Mouse (Mus musculus): ENCODE results near the gene Pigo.
"Not testable (repeated sequence)": the region's sequence is repeated elsewhere in the genome, so short reads cannot be mapped to it uniquely, and the experiment has no call there.

Pigo gene

GRCm38 (mm10) chr4:43000141-43000986 lies 25.3 kb downstream of the Pigo start, which contains the start of gene Vcp:
Gene Vcp (minus strand): TSS chr4:43000507.
- peak; percentile 99 for DNase-seq (ENCODE audit: low read depth, low spot score)
- H3K27me3 ChIP-seq (ENCODE audit: control insufficient read depth, insufficient read depth, low read length, poor library complexity, severe bottlenecking); H3K36me3 ChIP-seq (ENCODE audit: control insufficient read depth, insufficient read depth, low read length, poor library complexity, severe bottlenecking): not testable (repeated sequence)

GRCm38 (mm10) chr4:42999451-43000140 lies 26.0 kb downstream of the Pigo start:
- H3K36me3 ChIP-seq (ENCODE audit: control insufficient read depth, insufficient read depth, low read length, poor library complexity, severe bottlenecking), result peaks cover 3% of the 10 kb centered on the region; the same call in 1 of the 2 replicates
- no peaks in the 10 kb centered on the region for H3K27me3 ChIP-seq (ENCODE audit: control insufficient read depth, insufficient read depth, low read length, poor library complexity, severe bottlenecking)
- DNase-seq (ENCODE audit: low read depth, low spot score), result peak; percentile 62

- peaks cover 10% of the 10 kb centered on the region for H3K36me3 ChIP-seq (ENCODE audit: control insufficient read depth, insufficient read depth, low read length, poor library complexity, severe bottlenecking)
- no peak for DNase-seq (ENCODE audit: low read depth, low spot score)
- no peaks in the 10 kb centered on the region for H3K27me3 ChIP-seq (ENCODE audit: control insufficient read depth, insufficient read depth, low read length, poor library complexity, severe bottlenecking)
Observed at GRCm38 (mm10) chr4:42998022-42998421, 27.6 kb downstream of the Pigo start.

GRCm38 (mm10) chr4:42988296-42988695 lies 37.3 kb downstream of the Pigo start:
- Histone ChIP-seq H3K36me3 (ENCODE audit: control insufficient read depth, insufficient read depth, low read length, poor library complexity, severe bottlenecking) (peaks cover 25% of the 10 kb centered on the region), H3K27me3 (ENCODE audit: control insufficient read depth, insufficient read depth, low read length, poor library complexity, severe bottlenecking) (no peaks in the 10 kb centered on the region)
- peak; percentile 34 for DNase-seq (ENCODE audit: low read depth, low spot score)

- DNase-seq (ENCODE audit: low read depth, low spot score), result not testable (repeated sequence)
- H3K36me3 ChIP-seq (ENCODE audit: control insufficient read depth, insufficient read depth, low read length, poor library complexity, severe bottlenecking), result peaks cover 20% of the 10 kb centered on the region
Observed at GRCm38 (mm10) chr4:42980467-42980866, 45.2 kb downstream of the Pigo start.

GRCm38 (mm10) chr4:42978062-42978461 lies 47.6 kb downstream of the Pigo start:
- DNase-seq (ENCODE audit: low read depth, low spot score), result peak; percentile 47

More at GRCm38 (mm10) chr4:42980467-42980866, 45.2 kb downstream of the Pigo start:
- H3K27me3 ChIP-seq (ENCODE audit: control insufficient read depth, insufficient read depth, low read length, poor library complexity, severe bottlenecking), result not testable (repeated sequence)

GRCm38 (mm10) chr4:42973868-42974267 lies 51.8 kb downstream of the Pigo start:
- no peaks in the 10 kb centered on the region for H3K27me3 ChIP-seq (ENCODE audit: control insufficient read depth, insufficient read depth, low read length, poor library complexity, severe bottlenecking)
- no peak for DNase-seq (ENCODE audit: low read depth, low spot score)
- H3K36me3 ChIP-seq (ENCODE audit: control insufficient read depth, insufficient read depth, low read length, poor library complexity, severe bottlenecking), result peaks cover under 1% of the 10 kb centered on the region; the same call in 1 of the 2 replicates

More at GRCm38 (mm10) chr4:42978062-42978461, 47.6 kb downstream of the Pigo start:
- H3K36me3 ChIP-seq (ENCODE audit: control insufficient read depth, insufficient read depth, low read length, poor library complexity, severe bottlenecking), result peaks cover 12% of the 10 kb centered on the region; the same call in 1 of the 2 replicates
- H3K27me3 ChIP-seq (ENCODE audit: control insufficient read depth, insufficient read depth, low read length, poor library complexity, severe bottlenecking), result no peaks in the 10 kb centered on the region

GRCm38 (mm10) chr4:42972952-42973351 lies 52.7 kb downstream of the Pigo start:
- Histone ChIP-seq H3K27me3 (ENCODE audit: control insufficient read depth, insufficient read depth, low read length, poor library complexity, severe bottlenecking) (no peaks in the 10 kb centered on the region), H3K36me3 (ENCODE audit: control insufficient read depth, insufficient read depth, low read length, poor library complexity, severe bottlenecking) (no peaks in the 10 kb centered on the region)
- DNase-seq (ENCODE audit: low read depth, low spot score), result no peak

GRCm38 (mm10) chr4:42969304-42969703 lies 56.3 kb downstream of the Pigo start, which contains the start of gene 1700022I11Rik:
Gene 1700022I11Rik (plus strand): TSS chr4:42969604.
- no peak for DNase-seq (ENCODE audit: low read depth, low spot score)
- no peaks in the 10 kb centered on the region for H3K36me3 ChIP-seq (ENCODE audit: control insufficient read depth, insufficient read depth, low read length, poor library complexity, severe bottlenecking)
- H3K27me3 ChIP-seq (ENCODE audit: control insufficient read depth, insufficient read depth, low read length, poor library complexity, severe bottlenecking), result no peaks in the 10 kb centered on the region
